Mouse (Mus musculus) lung, embryonic 16.5 days (tissue): Measurements from ENCODE around the gene Ryr2. TPM values are rescaled to one million over a fixed set of nuclear protein-coding genes. Genes with fewer than 3 reads are reported as not detected.

Experiments
- ATAC-seq: fragments of 200-750 bp; cut with Nextera tagmentation; 2 replicates; pipeline ENCODE4 v1.8.0; 2017; ENCODE audit warnings: low read depth, mild to moderate bottlenecking, moderate library complexity
- H3K27ac ChIP-seq: fragments of 300-500 bp; sonication (generic); 2 replicates; pipeline ENCODE4 v1.5.1; 2014; ENCODE audit warnings: mild to moderate bottlenecking, control low read depth, low read length
- H3K27me3 ChIP-seq: fragments of 300-500 bp; sonication (generic); 2 replicates; pipeline ENCODE4 v1.6.1; 2014; ENCODE audit warnings: low read depth, low read length, mixed read lengths; ENCODE audit not compliant: control insufficient read depth, insufficient read depth
- H3K36me3 ChIP-seq: fragments of 300-500 bp; sonication (generic); 2 replicates; pipeline ENCODE4 v1.6.1; 2014; ENCODE audit warnings: low read length; ENCODE audit not compliant: control insufficient read depth, insufficient read depth
- H3K4me1 ChIP-seq: fragments of 300-500 bp; sonication (generic); replicated peaks from 2 replicates; pipeline ENCODE4 v1.6.1; 2014; ENCODE audit warnings: low read length, mixed read lengths; ENCODE audit not compliant: control insufficient read depth, insufficient read depth
- H3K4me2 ChIP-seq: fragments of 300-500 bp; sonication (generic); 2 replicates; pipeline ENCODE4 v1.6.1; 2014; ENCODE audit warnings: low read depth, low read length, control low read depth
- H3K4me3 ChIP-seq: fragments of 300-500 bp; sonication (generic); 2 replicates; pipeline ENCODE4 v1.5.1; 2014; ENCODE audit warnings: mild to moderate bottlenecking, low read length, control low read depth
- H3K9ac ChIP-seq: fragments of 300-500 bp; sonication (generic); 2 replicates; pipeline ENCODE4 v1.6.1; 2014; ENCODE audit warnings: low read length, control low read depth
- H3K9me3 ChIP-seq: fragments of 300-500 bp; sonication (generic); 2 replicates; pipeline ENCODE4 v1.6.1; 2016; ENCODE audit warnings: low read length; ENCODE audit not compliant: control insufficient read depth
- WGBS: fragments of 180-500 bp; shearing (Covaris S2); extraction: QIAGEN DNeasy Blood & Tissue Kit; methylation state at CpG from one replicate; pipeline ENCODE4 v1.1.7; 2014; 5-methylcytosine and 5-hydroxymethylcytosine counted together
- polyA plus RNA-seq: library from polyadenylated mRNA; unstranded; fragments of >200 nt; fragmentation: Nextera tagmentation; extraction: Ambion mirVana; gene quantifications from 2 replicates; pipeline ENCODE4 v1.2.1, GENCODE M21; 2015

The Ryr2 gene
- polyA plus RNA-seq, 1 experiment from 2014 or later: 1.5 TPM

GRCm38 (mm10) chr13:11869486-11869885 lies 237.3 kb downstream of the Ryr2 start:
- no peaks in the 10 kb centered on the region for H3K9me3 ChIP-seq
- no peak overlapping the region for H3K27ac ChIP-seq
- WGBS: 69% methylated on average over 2 of the region's 2 CpGs
- no peak overlapping the region for H3K4me2 ChIP-seq
- no peak overlapping the region for H3K9ac ChIP-seq
- H3K4me1 ChIP-seq: no peaks in the 10 kb centered on the region
- no peaks in the 10 kb centered on the region for H3K27me3 ChIP-seq
- H3K36me3 ChIP-seq: no peaks in the 10 kb centered on the region
- no peak for ATAC-seq
- H3K4me3 ChIP-seq: no peak overlapping the region

GRCm38 (mm10) chr13:11868979-11869378 lies 237.8 kb downstream of the Ryr2 start:
- no peak overlapping the region for H3K4me2 ChIP-seq
- H3K27ac ChIP-seq: no peak overlapping the region
- H3K9me3 ChIP-seq: no peaks in the 10 kb centered on the region
- ATAC-seq: no peak
- H3K36me3 ChIP-seq: no peaks in the 10 kb centered on the region
- H3K4me1 ChIP-seq: no peaks in the 10 kb centered on the region
- 72% methylated on average over 2 of the region's 2 CpGs for WGBS
- H3K9ac ChIP-seq: no peak overlapping the region
- H3K4me3 ChIP-seq: no peak overlapping the region
- H3K27me3 ChIP-seq: no peaks in the 10 kb centered on the region

- Histone ChIP-seq H3K9ac (no peak overlapping the region), H3K4me2 (no peak overlapping the region), H3K4me1 (no peaks in the 10 kb centered on the region), H3K27ac (no peak overlapping the region), H3K36me3 (no peaks in the 10 kb centered on the region), H3K9me3 (no peaks in the 10 kb centered on the region), H3K4me3 (no peak overlapping the region), H3K27me3 (no peaks in the 10 kb centered on the region)
- WGBS: 42% methylated on average over 7 of the region's 7 CpGs
- no peak for ATAC-seq
These were observed 238.7 kb downstream of the Ryr2 start for GRCm38 (mm10) chr13:11868056-11868455.

GRCm38 (mm10) chr13:11865261-11865660 lies 241.5 kb downstream of the Ryr2 start:
- Histone ChIP-seq H3K27me3 (no peaks in the 10 kb centered on the region), H3K4me1 (no peaks in the 10 kb centered on the region), H3K4me3 (no peak overlapping the region), H3K9me3 (no peaks in the 10 kb centered on the region), H3K4me2 (no peak overlapping the region), H3K9ac (no peak overlapping the region), H3K36me3 (no peaks in the 10 kb centered on the region), H3K27ac (no peak overlapping the region)
- ATAC-seq: no peak
- 81% methylated on average over 3 of the region's 3 CpGs for WGBS

- no peak overlapping the region for H3K4me2 ChIP-seq
- 28% methylated on average over 3 of the region's 3 CpGs for WGBS
- no peak overlapping the region for H3K4me3 ChIP-seq
- no peak overlapping the region for H3K9ac ChIP-seq
- H3K4me1 ChIP-seq: no peaks in the 10 kb centered on the region
- peak; percentile 92 for ATAC-seq
- H3K27ac ChIP-seq: no peak overlapping the region
- no peaks in the 10 kb centered on the region for H3K36me3 ChIP-seq
- H3K27me3 ChIP-seq: no peaks in the 10 kb centered on the region
- no peaks in the 10 kb centered on the region for H3K9me3 ChIP-seq
These were observed 255.1 kb downstream of the Ryr2 start for GRCm38 (mm10) chr13:11851691-11852090.

- no peaks in the 10 kb centered on the region for H3K4me1 ChIP-seq
- 96% methylated on average over 1 of the region's 1 CpGs for WGBS
- H3K36me3 ChIP-seq: no peaks in the 10 kb centered on the region
- H3K9me3 ChIP-seq: no peaks in the 10 kb centered on the region
- H3K9ac ChIP-seq: no peak overlapping the region
- H3K27ac ChIP-seq: no peak overlapping the region
- H3K4me3 ChIP-seq: no peak overlapping the region
- no peak overlapping the region for H3K4me2 ChIP-seq
- ATAC-seq: no peak
- no peaks in the 10 kb centered on the region for H3K27me3 ChIP-seq
These were observed 262.9 kb downstream of the Ryr2 start for GRCm38 (mm10) chr13:11843889-11844288.

GRCm38 (mm10) chr13:11837870-11838269 lies 268.9 kb downstream of the Ryr2 start:
- Histone ChIP-seq H3K4me3 (no peak overlapping the region), H3K27ac (no peak overlapping the region), H3K36me3 (no peaks in the 10 kb centered on the region), H3K9me3 (no peaks in the 10 kb centered on the region), H3K4me2 (no peak overlapping the region), H3K9ac (no peak overlapping the region), H3K4me1 (no peaks in the 10 kb centered on the region), H3K27me3 (no peaks in the 10 kb centered on the region)
- ATAC-seq: no peak
- WGBS: 87% methylated on average over 3 of the region's 3 CpGs

GRCm38 (mm10) chr13:11837152-11837551 lies 269.6 kb downstream of the Ryr2 start:
- H3K27me3 ChIP-seq: no peaks in the 10 kb centered on the region
- no peak overlapping the region for H3K4me3 ChIP-seq
- H3K9me3 ChIP-seq: no peaks in the 10 kb centered on the region
- H3K4me1 ChIP-seq: no peaks in the 10 kb centered on the region
- H3K27ac ChIP-seq: no peak overlapping the region
- H3K4me2 ChIP-seq: no peak overlapping the region
- 86% methylated on average over 4 of the region's 4 CpGs for WGBS
- no peak for ATAC-seq
- H3K9ac ChIP-seq: no peak overlapping the region
- H3K36me3 ChIP-seq: no peaks in the 10 kb centered on the region

GRCm38 (mm10) chr13:11836304-11837078 lies 270.3 kb downstream of the Ryr2 start:
- H3K27ac ChIP-seq: no peak overlapping the region
- no peaks in the 10 kb centered on the region for H3K4me1 ChIP-seq
- no peaks in the 10 kb centered on the region for H3K9me3 ChIP-seq
- no peaks in the 10 kb centered on the region for H3K27me3 ChIP-seq
- WGBS: 49% methylated on average over 6 of the region's 6 CpGs
- H3K4me3 ChIP-seq: no peak overlapping the region
- no peak overlapping the region for H3K4me2 ChIP-seq
- no peak overlapping the region for H3K9ac ChIP-seq
- H3K36me3 ChIP-seq: no peaks in the 10 kb centered on the region
- no peak for ATAC-seq
